Mouse (Mus musculus) heart, embryonic 11.5 days (tissue): Measurements from ENCODE around the gene Gpr107. TPM values are rescaled to one million over a fixed set of nuclear protein-coding genes. Genes with fewer than 3 reads are reported as not detected.
A peak's percentile ranks its signal among the peaks of the same experiment; 100 is the strongest.

ENCODE experiments used
- ATAC-seq: fragments of 200-750 bp; cut with Nextera tagmentation; replicated peaks from 2 replicates; pipeline ENCODE4 v1.8.0; 2017; ENCODE audit warnings: moderate library complexity; ENCODE audit not compliant: insufficient number of reproducible peaks, low FRiP score, low TSS enrichment
- H3K27ac ChIP-seq: fragments of 300-500 bp; sonication (generic); 2 replicates; pipeline ENCODE4 v1.5.1; 2014; ENCODE audit warnings: mild to moderate bottlenecking, low read depth, low read length
- H3K27me3 ChIP-seq: fragments of 300-500 bp; sonication (generic); 2 replicates; pipeline ENCODE4 v1.6.1; 2014; ENCODE audit warnings: mild to moderate bottlenecking, low read length, mixed read lengths; ENCODE audit not compliant: control insufficient read depth, insufficient read depth
- H3K36me3 ChIP-seq: fragments of 300-500 bp; sonication (generic); 2 replicates; pipeline ENCODE4 v1.6.1; 2014; ENCODE audit warnings: mild to moderate bottlenecking, low read length, moderate library complexity, mixed read lengths; ENCODE audit not compliant: control insufficient read depth, insufficient read depth
- H3K4me1 ChIP-seq: fragments of 300-500 bp; sonication (generic); 2 replicates; pipeline ENCODE4 v1.6.1; 2014; ENCODE audit warnings: low read length; ENCODE audit not compliant: control insufficient read depth, insufficient read depth
- H3K4me2 ChIP-seq: fragments of 300-500 bp; sonication (generic); 2 replicates; pipeline ENCODE4 v1.6.1; 2014; ENCODE audit warnings: mild to moderate bottlenecking, moderate library complexity
- H3K4me3 ChIP-seq: fragments of 300-500 bp; sonication (generic); 2 replicates; pipeline ENCODE4 v1.5.1; 2014; ENCODE audit warnings: low read depth, low read length
- H3K9ac ChIP-seq: fragments of 300-500 bp; sonication (generic); 2 replicates; pipeline ENCODE4 v1.6.1; 2014; ENCODE audit warnings: mild to moderate bottlenecking, low read depth, low read length, moderate library complexity
- H3K9me3 ChIP-seq: fragments of 300-500 bp; sonication (generic); replicated peaks from 2 replicates; pipeline ENCODE4 v1.6.1; 2016; ENCODE audit warnings: low read length; ENCODE audit not compliant: control insufficient read depth
- WGBS: fragments of 180-500 bp; shearing (Covaris S2); extraction: QIAGEN DNeasy Blood & Tissue Kit; methylation state at CpG from one replicate; pipeline ENCODE4 v1.1.7; 2014; ENCODE audit not compliant: insufficient replicate concordance; 5-methylcytosine and 5-hydroxymethylcytosine counted together
- polyA plus RNA-seq: library from polyadenylated mRNA; unstranded; fragments of >200 nt; fragmentation: Nextera tagmentation; extraction: Ambion mirVana; gene quantifications from 2 replicates; pipeline ENCODE4 v1.2.1, GENCODE M21; 2014

Gpr107 gene
- polyA plus RNA-seq, 1 experiment from 2014 or later, result 30.4 TPM

GRCm38 (mm10) chr2:31245051-31245450 lies 92.9 kb downstream of the Gpr107 start:
- WGBS, result 17% methylated on average over 5 of the region's 5 CpGs
- Histone ChIP-seq H3K27me3 (peaks cover 21% of the 10 kb centered on the region), H3K4me3 (peak overlapping the region; percentile 85)

GRCm38 (mm10) chr2:31245491-31246141 lies 93.5 kb downstream of the Gpr107 start, which contains the start of gene Ncs1:
TSS of gene Ncs1 (plus strand) at chr2:31245823.
- Histone ChIP-seq H3K27ac (peak within 1 kb of the TSS; percentile 79), H3K4me3 (peak within 1 kb of the TSS; percentile 85), H3K4me1 (peaks cover 42% of the 10 kb centered on the region), H3K9ac (peak within 1 kb of the TSS; percentile 91), H3K36me3 (no peaks in the 10 kb centered on the region), H3K27me3 (peaks cover 19% of the 10 kb centered on the region), H3K4me2 (peak within 1 kb of the TSS; percentile 71), H3K9me3 (no peaks in the 10 kb centered on the region)
- WGBS, result 0% methylated on average over 60 of the region's 89 CpGs
- ATAC-seq, result peak; percentile 72

More at GRCm38 (mm10) chr2:31245051-31245450, 92.9 kb downstream of the Gpr107 start:
- Histone ChIP-seq H3K9ac (peak overlapping the region; percentile 91), H3K27ac (peak overlapping the region; percentile 79), H3K36me3 (no peaks in the 10 kb centered on the region), H3K4me1 (peaks cover 37% of the 10 kb centered on the region), H3K4me2 (peak overlapping the region; percentile 71), H3K9me3 (no peaks in the 10 kb centered on the region)
- ATAC-seq, result no peak

DNA sequence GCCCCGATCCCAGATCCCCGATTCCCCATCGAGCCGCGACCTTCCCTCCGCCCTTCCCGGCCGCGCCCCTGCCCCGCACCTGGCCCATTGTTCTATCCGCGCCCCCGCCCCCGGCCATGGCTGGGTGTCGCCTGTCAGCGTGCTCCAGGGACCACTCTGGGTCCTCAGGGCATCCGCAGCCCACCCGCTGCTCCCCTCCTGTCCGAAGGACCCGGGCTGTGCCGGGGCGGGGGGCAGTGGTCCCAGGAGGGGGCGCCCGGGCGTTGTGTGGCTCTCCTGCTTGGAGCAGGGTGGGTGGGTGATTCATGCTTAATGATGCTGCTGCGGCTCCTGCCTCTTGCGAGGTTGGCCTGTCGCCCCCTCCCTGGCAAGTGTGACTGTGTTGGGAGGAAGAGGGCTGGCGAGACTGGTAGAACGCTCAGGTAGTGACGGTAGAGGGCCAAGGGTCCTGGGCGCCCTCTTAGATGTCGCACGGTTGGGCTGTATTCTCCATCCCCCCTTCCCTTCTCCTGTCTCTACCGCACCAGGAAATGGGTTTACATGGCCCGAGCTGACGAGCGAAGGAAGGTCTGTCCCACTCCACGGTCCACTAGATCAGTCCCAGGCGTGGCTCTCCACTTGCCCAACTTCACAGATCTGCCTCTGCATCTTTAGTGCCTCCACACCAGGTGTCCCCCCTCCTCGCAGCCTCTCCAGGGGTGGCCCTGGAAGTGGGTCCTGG lies 94.3 kb downstream of the Gpr107 start:
- peaks cover 49% of the 10 kb centered on the region for H3K4me1 ChIP-seq
- no peaks in the 10 kb centered on the region for H3K36me3 ChIP-seq
- peak overlapping the region; percentile 71 for H3K4me2 ChIP-seq
- H3K9ac ChIP-seq, result peak overlapping the region; percentile 91
- peak overlapping the region; percentile 85 for H3K4me3 ChIP-seq
- H3K27me3 ChIP-seq, result peaks cover 16% of the 10 kb centered on the region
- H3K27ac ChIP-seq, result peak overlapping the region; percentile 79
- ATAC-seq, result peak; percentile 37; the same call in 1 of the 2 replicates
- H3K9me3 ChIP-seq, result no peaks in the 10 kb centered on the region
- under 1% methylated on average over 34 of the region's 41 CpGs for WGBS

DNA sequence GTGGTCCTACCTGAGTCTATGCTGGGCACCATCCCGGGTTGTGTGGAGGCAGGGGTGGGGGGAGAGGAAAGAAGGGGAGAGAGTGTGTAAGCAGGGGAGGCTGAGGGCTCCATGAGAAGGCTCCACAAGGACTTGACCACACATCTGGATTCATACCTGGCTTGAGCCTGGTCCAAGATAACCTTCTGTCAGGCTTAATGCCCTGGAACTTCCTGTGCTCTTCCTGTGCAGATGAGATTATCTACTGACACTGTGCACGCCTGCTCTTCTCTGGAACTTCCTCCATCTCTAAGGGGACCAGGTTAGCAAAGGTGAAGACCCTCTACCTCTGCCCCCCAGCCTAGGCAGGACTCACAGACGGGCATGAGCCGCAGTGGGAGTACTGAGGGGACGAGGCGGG lies 96.7 kb downstream of the Gpr107 start:
- H3K9ac ChIP-seq, result no peak overlapping the region
- 77% methylated on average over 6 of the region's 6 CpGs for WGBS
- no peak overlapping the region for H3K4me3 ChIP-seq
- no peaks in the 10 kb centered on the region for H3K36me3 ChIP-seq
- no peak overlapping the region for H3K27ac ChIP-seq
- ATAC-seq, result no peak
- no peak overlapping the region for H3K4me2 ChIP-seq
- no peaks in the 10 kb centered on the region for H3K9me3 ChIP-seq
- H3K27me3 ChIP-seq, result no peaks in the 10 kb centered on the region
- H3K4me1 ChIP-seq, result peaks cover 47% of the 10 kb centered on the region

GRCm38 (mm10) chr2:31252167-31252566 lies 100.1 kb downstream of the Gpr107 start:
- Histone ChIP-seq H3K27ac (no peak overlapping the region), H3K9ac (no peak overlapping the region), H3K4me1 (peaks cover 70% of the 10 kb centered on the region), H3K4me3 (no peak overlapping the region), H3K4me2 (no peak overlapping the region), H3K36me3 (no peaks in the 10 kb centered on the region), H3K9me3 (no peaks in the 10 kb centered on the region), H3K27me3 (no peaks in the 10 kb centered on the region)
- no peak for ATAC-seq
- 90% methylated on average over 4 of the region's 4 CpGs for whole genome bisulfite sequencing

- ATAC-seq, result no peak
- Histone ChIP-seq H3K9me3 (no peaks in the 10 kb centered on the region), H3K27ac (peak overlapping the region; percentile 22; the same call in 1 of the 2 replicates), H3K4me2 (no peak overlapping the region), H3K4me3 (no peak overlapping the region), H3K36me3 (no peaks in the 10 kb centered on the region), H3K27me3 (no peaks in the 10 kb centered on the region), H3K9ac (no peak overlapping the region), H3K4me1 (peaks cover 72% of the 10 kb centered on the region)
- WGBS, result 85% methylated on average over 3 of the region's 3 CpGs
These were observed 101.3 kb downstream of the Gpr107 start for GRCm38 (mm10) chr2:31253463-31253862.

- H3K9ac ChIP-seq, result peak overlapping the region; percentile 61; the same call in 1 of the 2 replicates
- peaks cover 78% of the 10 kb centered on the region for H3K4me1 ChIP-seq
- peak overlapping the region; percentile 92 for H3K27ac ChIP-seq
- no peaks in the 10 kb centered on the region for H3K36me3 ChIP-seq
- WGBS, result 83% methylated on average over 3 of the region's 3 CpGs
- no peak for ATAC-seq
- no peaks in the 10 kb centered on the region for H3K9me3 ChIP-seq
- H3K27me3 ChIP-seq, result no peaks in the 10 kb centered on the region
- no peak overlapping the region for H3K4me2 ChIP-seq
- H3K4me3 ChIP-seq, result no peak overlapping the region
These were observed 102.7 kb downstream of the Gpr107 start for GRCm38 (mm10) chr2:31254806-31255205.

GRCm38 (mm10) chr2:31255952-31256938 lies 104.1 kb downstream of the Gpr107 start:
- Histone ChIP-seq H3K27ac (peak overlapping the region; percentile 92), H3K4me1 (peaks cover 77% of the 10 kb centered on the region), H3K36me3 (no peaks in the 10 kb centered on the region), H3K27me3 (no peaks in the 10 kb centered on the region), H3K4me2 (peak overlapping the region; percentile 58), H3K9ac (peak overlapping the region; percentile 61), H3K4me3 (peak overlapping the region; percentile 12; the same call in 1 of the 2 replicates), H3K9me3 (no peaks in the 10 kb centered on the region)
- ATAC-seq, result no peak
- WGBS, result 15% methylated on average over 21 of the region's 21 CpGs
